Mouse (Mus musculus) spleen, adult 2 months (tissue): ENCODE data around the gene Arhgdib. TPM values are rescaled to one million over a fixed set of nuclear protein-coding genes. Genes with fewer than 3 reads are reported as not detected.
A peak's percentile ranks its signal among the peaks of the same experiment; 100 is the strongest.

Source experiments
- DNase-seq, 2 experiments: peaks; one replicate each; pipeline versions ENCODE4 v3.0.0 to v3.0.0-alpha.2; 2012 to 2021; ENCODE audit warnings: low spot score in 2 of 2, low read depth in 1 of 2
- H3K27ac ChIP-seq: fragments of 200-500 bp; 2 replicates; pipeline ENCODE4 v1.5.1; 2012; ENCODE audit warnings: low read length, inconsistent platforms; ENCODE audit not compliant: insufficient read depth
- H3K27me3 ChIP-seq: fragments of 200-500 bp; 2 replicates; pipeline ENCODE4 v1.6.1; 2012; ENCODE audit warnings: mild to moderate bottlenecking, moderate library complexity, low read length, inconsistent platforms; ENCODE audit not compliant: control insufficient read depth, insufficient read depth
- H3K36me3 ChIP-seq: fragments of 200-500 bp; 2 replicates; pipeline ENCODE4 v1.6.1; 2012; ENCODE audit warnings: mild to moderate bottlenecking, low read length, inconsistent platforms; ENCODE audit not compliant: control insufficient read depth, insufficient read depth
- H3K4me1 ChIP-seq: fragments of 200-500 bp; 2 replicates; pipeline ENCODE4 v1.6.1; 2011; ENCODE audit warnings: inconsistent platforms; ENCODE audit not compliant: control insufficient read depth, insufficient read depth, insufficient read length
- H3K4me3 ChIP-seq: fragments of 200-500 bp; 2 replicates; pipeline ENCODE4 v1.5.1; 2011; ENCODE audit warnings: mild to moderate bottlenecking, inconsistent platforms; ENCODE audit not compliant: insufficient read depth, insufficient read length; ENCODE audit errors: extremely low read depth
- CTCF ChIP-seq: fragments of 200-500 bp; IDR thresholded peaks from 2 replicates; pipeline ENCODE4 v1.5.1; 2011; ENCODE audit warnings: mild to moderate bottlenecking, inconsistent platforms; ENCODE audit not compliant: insufficient read depth, insufficient read length, insufficient replicate concordance; ENCODE audit errors: extremely low read depth
- POLR2A ChIP-seq: fragments of 200-500 bp; IDR thresholded peaks from 2 replicates; pipeline ENCODE4 v1.6.1; 2011; ENCODE audit warnings: low read depth, low read length, inconsistent platforms
- WGBS: fragments of 180-500 bp; shearing (Covaris S2); methylation state at CpG from one replicate; pipeline ENCODE4 v1.1.7; 2018; 5-methylcytosine and 5-hydroxymethylcytosine counted together
- polyA plus RNA-seq: library from polyadenylated mRNA; depleted of rRNA; stranded (reverse); fragments of >200 nt; gene quantifications from 2 replicates; pipeline ENCODE4 v1.2.3, GENCODE M21; 2012

Gene Arhgdib
- polyA plus RNA-seq, 1 experiment = 386 TPM

GRCm38 (mm10) chr6:136935233-136935632 lies 6.5 kb downstream of the Arhgdib start:
- TF ChIP-seq CTCF = no peak
- TF ChIP-seq POLR2A = no peak
- H3K4me3 ChIP-seq = no peak overlapping the region
- H3K36me3 ChIP-seq = peaks cover 39% of the 10 kb centered on the region
- H3K27ac ChIP-seq = 0 out of 2 replicates have a peak overlapping the region, but pooled peaks have one; percentile 10
- DNase-seq = no peak
- H3K4me1 ChIP-seq = peaks cover 22% of the 10 kb centered on the region; the same call in 1 of the 2 replicates
- 39% methylated on average over 3 of the region's 3 CpGs for WGBS
- H3K27me3 ChIP-seq = no peaks in the 10 kb centered on the region

GRCm38 (mm10) chr6:136934068-136934467 lies 7.6 kb downstream of the Arhgdib start:
- no peak overlapping the region for H3K4me3 ChIP-seq
- peaks cover 22% of the 10 kb centered on the region; the same call in 1 of the 2 replicates for H3K4me1 ChIP-seq
- TF ChIP-seq POLR2A = no peak
- TF ChIP-seq CTCF = no peak
- no peak for DNase-seq
- H3K36me3 ChIP-seq = peaks cover 44% of the 10 kb centered on the region
- 81% methylated on average over 7 of the region's 7 CpGs for WGBS
- no peaks in the 10 kb centered on the region for H3K27me3 ChIP-seq
- H3K27ac ChIP-seq = no peak overlapping the region

- H3K4me3 ChIP-seq = no peak overlapping the region
- H3K4me1 ChIP-seq = peaks cover 22% of the 10 kb centered on the region; the same call in 1 of the 2 replicates
- peak overlapping the region; percentile 84 for H3K27ac ChIP-seq
- no peaks in the 10 kb centered on the region for H3K27me3 ChIP-seq
- DNase-seq = no peak
- WGBS = 62% methylated on average over 13 of the region's 13 CpGs
- H3K36me3 ChIP-seq = peaks cover 67% of the 10 kb centered on the region
- TF ChIP-seq POLR2A = no peak
- no peak for TF ChIP-seq CTCF
These were observed 10.5 kb downstream of the Arhgdib start for GRCm38 (mm10) chr6:136931246-136931645.

- H3K4me3 ChIP-seq = peak overlapping the region; percentile 12; the same call in 1 of the 2 replicates
- under 1% methylated on average over 12 of the region's 12 CpGs for WGBS
- no peaks in the 10 kb centered on the region for H3K27me3 ChIP-seq
- TF ChIP-seq POLR2A = no peak
- no peak for TF ChIP-seq CTCF
- DNase-seq = peak; percentile 81 to 82
- H3K4me1 ChIP-seq = peaks cover 21% of the 10 kb centered on the region; the same call in 1 of the 2 replicates
- H3K36me3 ChIP-seq = peaks cover 70% of the 10 kb centered on the region
- peak overlapping the region; percentile 84 for H3K27ac ChIP-seq
These were observed 11.0 kb downstream of the Arhgdib start for GRCm38 (mm10) chr6:136930677-136931076.

- Histone ChIP-seq H3K27me3 (no peaks in the 10 kb centered on the region), H3K4me3 (no peak overlapping the region), H3K36me3 (peaks cover 72% of the 10 kb centered on the region), H3K27ac (no peak overlapping the region), H3K4me1 (peaks cover 10% of the 10 kb centered on the region; the same call in 1 of the 2 replicates)
- DNase-seq = no peak
- WGBS = 94% methylated on average over 1 of the region's 1 CpGs
- no peak for TF ChIP-seq POLR2A
- no peak for TF ChIP-seq CTCF
These were observed 14.1 kb downstream of the Arhgdib start for GRCm38 (mm10) chr6:136927626-136928025.

GRCm38 (mm10) chr6:136925049-136925448 lies 16.6 kb downstream of the Arhgdib start:
- no peak for TF ChIP-seq CTCF
- no peak for TF ChIP-seq POLR2A
- Histone ChIP-seq H3K4me1 (peaks cover 4% of the 10 kb centered on the region; the same call in 1 of the 2 replicates), H3K27ac (no peak overlapping the region), H3K36me3 (peaks cover 61% of the 10 kb centered on the region), H3K4me3 (no peak overlapping the region), H3K27me3 (no peaks in the 10 kb centered on the region)
- 51% methylated on average over 8 of the region's 8 CpGs for WGBS
- DNase-seq = no peak

- no peaks in the 10 kb centered on the region for H3K27me3 ChIP-seq
- H3K27ac ChIP-seq = no peak within 1 kb of the TSS
- H3K4me1 ChIP-seq = peaks cover 4% of the 10 kb centered on the region; the same call in 1 of the 2 replicates
- TF ChIP-seq CTCF (no peak), POLR2A (no peak)
- 94% methylated on average over 8 of the region's 8 CpGs for WGBS
- peaks cover 53% of the 10 kb centered on the region for H3K36me3 ChIP-seq
- H3K4me3 ChIP-seq = no peak within 1 kb of the TSS
- no peak for DNase-seq
These were observed 18.2 kb downstream of the Arhgdib start, which contains the start of gene Pde6h for GRCm38 (mm10) chr6:136923532-136923931. Gene Pde6h, plus strand, starts transcription at chr6:136923832.
